Mouse (Mus musculus): ENCODE data around the gene Lsamp.

DNA sequence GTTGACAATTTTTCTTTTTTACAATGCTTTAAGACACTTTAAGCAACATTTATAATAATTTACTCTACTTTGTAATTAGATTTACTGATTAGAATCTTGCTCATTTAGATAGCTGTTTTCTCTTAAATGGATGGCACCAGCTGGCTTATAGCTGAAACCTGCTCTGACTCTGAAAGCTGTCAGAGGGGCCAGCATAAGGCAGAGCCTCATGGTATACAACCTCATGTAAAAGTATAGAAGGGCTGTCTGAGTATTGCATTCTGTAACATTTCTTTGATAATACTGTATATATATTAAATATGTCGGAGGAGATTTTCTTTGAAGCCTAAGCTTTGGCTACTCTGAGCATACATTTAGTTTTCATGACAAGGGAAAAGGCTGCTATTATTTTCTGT lies 1953.4 kb downstream of the Lsamp start:
- TF ChIP-seq CTCF (IDR thresholded peaks at IDR 0.05; ENCODE audit: low read depth, low read length) (no peak), POLR2A (IDR thresholded peaks at IDR 0.05; ENCODE audit: extremely low read depth, insufficient read depth, low read length) (no peak)
